Mouse (Mus musculus): ENCODE data around the gene Sf3b1.
"Not testable (repeated sequence)": the region's sequence is repeated elsewhere in the genome, so short reads cannot be mapped to it uniquely, and the experiment has no call there.

Gene Sf3b1

GRCm38 (mm10) chr1:55026444-55027252 is 633 bp downstream of the Sf3b1 start:
- peak in 1 of 2 experiments; percentile 51 for DNase-seq

- peak in 1 of 2 experiments; percentile 6 for DNase-seq
Observed at GRCm38 (mm10) chr1:55025656-55026430, 1.4 kb downstream of the Sf3b1 start.

GRCm38 (mm10) chr1:55021907-55022306 is 5.4 kb downstream of the Sf3b1 start:
- no peak for DNase-seq

GRCm38 (mm10) chr1:55012513-55012912 is 14.8 kb downstream of the Sf3b1 start:
- no peak for DNase-seq

- DNase-seq, result not testable (repeated sequence)
Observed at GRCm38 (mm10) chr1:55008313-55008712, 19.0 kb downstream of the Sf3b1 start.

- no peak for DNase-seq
Observed at GRCm38 (mm10) chr1:54993581-54993980, 33.7 kb downstream of the Sf3b1 start.

GRCm38 (mm10) chr1:54986248-54986647 is 41.0 kb downstream of the Sf3b1 start:
- DNase-seq, result no peak

- DNase-seq, result no peak
Observed at GRCm38 (mm10) chr1:54985831-54986230, 41.5 kb downstream of the Sf3b1 start.

- no peak for DNase-seq
Observed at GRCm38 (mm10) chr1:54984154-54984553, 43.1 kb downstream of the Sf3b1 start.

GRCm38 (mm10) chr1:54983339-54983738 is 43.9 kb downstream of the Sf3b1 start:
- no peak for DNase-seq

GRCm38 (mm10) chr1:54982636-54983035 is 44.6 kb downstream of the Sf3b1 start:
- no peak for DNase-seq

- DNase-seq, result no peak
Observed at GRCm38 (mm10) chr1:54979226-54979984, 47.9 kb downstream of the Sf3b1 start.

- DNase-seq, result no peak
Observed at GRCm38 (mm10) chr1:54971687-54972404, 55.4 kb downstream of the Sf3b1 start.

- no peak for DNase-seq
Observed at GRCm38 (mm10) chr1:54966858-54967257, 60.4 kb downstream of the Sf3b1 start.

GRCm38 (mm10) chr1:54965159-54965995 is 61.9 kb downstream of the Sf3b1 start:
- DNase-seq, result no peak

GRCm38 (mm10) chr1:54961724-54962123 is 65.6 kb downstream of the Sf3b1 start:
- no peak for DNase-seq

GRCm38 (mm10) chr1:54960613-54961165 is 66.6 kb downstream of the Sf3b1 start:
- no peak for DNase-seq

- no peak for DNase-seq
Observed at GRCm38 (mm10) chr1:54958525-54958924, 68.8 kb downstream of the Sf3b1 start.

GRCm38 (mm10) chr1:54956995-54957394 is 70.3 kb downstream of the Sf3b1 start:
- DNase-seq, result not testable (repeated sequence)

- no peak for DNase-seq
Observed at GRCm38 (mm10) chr1:54954856-54955255, 72.4 kb downstream of the Sf3b1 start.

- no peak for DNase-seq
Observed at GRCm38 (mm10) chr1:54944648-54945047, 82.6 kb downstream of the Sf3b1 start.

Measured in cerebellum, adult 18-20 months (tissue).